In the genomic region with DNA sequence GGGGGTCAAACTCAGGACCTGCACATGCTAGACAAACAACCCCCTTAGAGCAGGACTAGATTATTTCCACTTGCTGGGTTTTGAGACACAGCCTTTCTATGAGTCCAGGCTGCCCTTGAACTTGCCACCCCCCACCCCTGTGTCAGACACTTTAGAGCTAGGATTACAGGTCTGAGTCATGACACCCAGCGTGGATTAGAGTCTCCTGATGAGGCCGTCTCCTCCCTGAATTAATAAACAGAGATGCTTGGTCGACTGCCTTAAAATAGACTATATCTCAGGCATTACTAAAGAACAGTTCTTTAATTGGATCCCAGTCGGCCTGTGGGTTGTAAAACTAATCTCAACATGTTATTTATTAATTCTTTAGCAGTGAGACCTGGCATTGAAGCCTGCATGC, we compare ENCODE assay signal across 19 mouse cellular contexts.
DNase-seq lines count a peak whose midpoint lies in the region; ATAC-seq and TF ChIP-seq lines count a peak whose summit lies in the region.
"Had no signal": no experiment of that assay in that cellular context is flagged by ENCODE, and none has a peak within 500 bp of the region (broad histone marks: within the 10 kb centered on the region; RNA-seq: fewer than 3 reads in every experiment).

No protein-coding gene starts in this region.

- H3K4me2 ChIP-seq in heart, embryonic 12.5 days: no peak overlapping the region
- no peak overlapping the region for H3K4me2 ChIP-seq in heart, embryonic 16.5 days (ENCODE audit: low read depth, low read length)
- H3K4me2 ChIP-seq in myocyte (ENCODE audit: low read depth): peak overlapping the region; percentile 79
- H3K4me2 ChIP-seq: embryonic facial prominence, embryonic 12.5 days; forebrain, embryonic 15.5 days; hindbrain, embryonic 13.5 days; intestine, embryonic 15.5 days had no signal

- no peak overlapping the region for H3K4me3 ChIP-seq in heart, embryonic 12.5 days
- no peak overlapping the region for H3K4me3 ChIP-seq in heart, embryonic 16.5 days (ENCODE audit: low read length)
- H3K4me3 ChIP-seq in myocyte: no peak overlapping the region
- H3K4me3 ChIP-seq: embryonic facial prominence, embryonic 12.5 days; forebrain, embryonic 15.5 days; hindbrain, embryonic 13.5 days; intestine, embryonic 15.5 days had no signal

- no peaks in the 10 kb centered on the region for H3K27me3 ChIP-seq in heart, embryonic 12.5 days (replicated peaks)
- H3K27me3 ChIP-seq in heart, embryonic 16.5 days (ENCODE audit: control insufficient read depth, insufficient read depth, low read length): no peaks in the 10 kb centered on the region
- no peaks in the 10 kb centered on the region for H3K27me3 ChIP-seq in myocyte (ENCODE audit: control insufficient read depth, insufficient read depth, insufficient read length)
- H3K27me3 ChIP-seq: CH12.LX; embryonic facial prominence, embryonic 12.5 days; forebrain, embryonic 15.5 days; hindbrain, embryonic 13.5 days; intestine, embryonic 15.5 days had no signal

- no peaks in the 10 kb centered on the region for H3K36me3 ChIP-seq in heart, embryonic 12.5 days
- H3K36me3 ChIP-seq in heart, embryonic 16.5 days (ENCODE audit: control insufficient read depth, insufficient read depth): no peaks in the 10 kb centered on the region
- H3K36me3 ChIP-seq in myocyte (ENCODE audit: control insufficient read depth, insufficient read depth): no peaks in the 10 kb centered on the region
- H3K36me3 ChIP-seq: embryonic facial prominence, embryonic 12.5 days; forebrain, embryonic 15.5 days; hindbrain, embryonic 13.5 days; intestine, embryonic 15.5 days had no signal

- peak overlapping the region; percentile 84; the same call in 1 of the 2 replicates for H3K27ac ChIP-seq in heart, embryonic 12.5 days (ENCODE audit: poor library complexity, severe bottlenecking)
- peak overlapping the region; percentile 94 for H3K27ac ChIP-seq in heart, embryonic 16.5 days (ENCODE audit: low read length)
- H3K27ac ChIP-seq: embryonic facial prominence, embryonic 12.5 days; forebrain, embryonic 15.5 days; hindbrain, embryonic 13.5 days; intestine, embryonic 15.5 days had no signal

- peaks cover 18% of the 10 kb centered on the region for H3K9me3 ChIP-seq in heart, embryonic 12.5 days (replicated peaks)
- H3K9me3 ChIP-seq in heart, embryonic 16.5 days (replicated peaks; ENCODE audit: control insufficient read depth, low read length): 0 out of 2 replicates have a peak, but pooled peaks cover 5% of the 10 kb centered on the region
- H3K9me3 ChIP-seq: embryonic facial prominence, embryonic 12.5 days; forebrain, embryonic 15.5 days; hindbrain, embryonic 13.5 days; intestine, embryonic 15.5 days had no signal

- H3ac ChIP-seq in myocyte (ENCODE audit: control insufficient read depth, insufficient read length): no peak overlapping the region

- WGBS in heart, embryonic 12.5 days: 50% methylated on average over 4 of the region's 4 CpGs
- 27% methylated on average over 4 of the region's 4 CpGs for WGBS in heart, embryonic 16.5 days

- no peak for ATAC-seq in heart, embryonic 12.5 days (ENCODE audit: insufficient number of reproducible peaks, low FRiP score)
- no peak for ATAC-seq in heart, embryonic 16.5 days (replicated peaks; ENCODE audit: extremely low read depth, insufficient read depth, low FRiP score)
- ATAC-seq: forebrain, embryonic 15.5 days; intestine, embryonic 15.5 days had no signal

- no peak for TF ChIP-seq POLR2A in myocyte (IDR thresholded peaks at IDR 0.05; ENCODE audit: insufficient read length, low read depth)

- H3K4me1 ChIP-seq in heart, embryonic 12.5 days (replicated peaks): peaks cover 46% of the 10 kb centered on the region
- peaks cover 34% of the 10 kb centered on the region for H3K4me1 ChIP-seq in heart, embryonic 16.5 days (ENCODE audit: control insufficient read depth, insufficient read depth, low read length)
- H3K4me1 ChIP-seq: embryonic facial prominence, embryonic 12.5 days; forebrain, embryonic 15.5 days; hindbrain, embryonic 13.5 days; intestine, embryonic 15.5 days had no signal

- no peaks in the 10 kb centered on the region for H3K79me2 ChIP-seq in myocyte (ENCODE audit: control insufficient read depth, insufficient read depth)

- H3K9ac ChIP-seq in heart, embryonic 12.5 days: no peak overlapping the region
- H3K9ac ChIP-seq in heart, embryonic 16.5 days (ENCODE audit: low read length): peak overlapping the region; percentile 27; the same call in 1 of the 2 replicates
- H3K9ac ChIP-seq: embryonic facial prominence, embryonic 12.5 days; forebrain, embryonic 15.5 days; hindbrain, embryonic 13.5 days; intestine, embryonic 15.5 days had no signal

- DNase-seq in heart, adult 9 months (ENCODE audit: low spot score in 2 of 2): no peak
- DNase-seq in heart, adult 8-10 months (ENCODE audit: low spot score): no peak
- peak; percentile 26 for DNase-seq in MN1 (ENCODE audit: low spot score)
- DNase-seq in cerebellum, postnatal 4 days (ENCODE audit: low spot score in 2 of 2): no peak
- DNase-seq: adrenal gland, postnatal 10 days; cerebellum, adult 11 months; cerebellum, adult 8-10 months; cerebellum, postnatal 14 days; gastrocnemius, postnatal 36 days; heart, adult 18-20 months; kidney, adult 18-20 months had no signal

TF ChIP-seq in myocyte, 11 proteins besides CTCF, POLR2A, EP300 and RAD21:
- TF ChIP-seq MYOG (IDR thresholded peaks at IDR 0.05; ENCODE audit: control insufficient read depth in 1 of 3, insufficient read depth in 1 of 3, insufficient read length in 2 of 3, low read depth in 2 of 3): no peak
- TF ChIP-seq POLR2AphosphoS2 (IDR thresholded peaks at IDR 0.05; ENCODE audit: insufficient read length, low read depth): no peak
- TF ChIP-seq USF1 (IDR thresholded peaks at IDR 0.05; ENCODE audit: low read depth): no peak
- TF ChIP-seq TCF3 (IDR thresholded peaks at IDR 0.05; ENCODE audit: insufficient read length, low read depth): no peak
- TF ChIP-seq TCF12 (IDR thresholded peaks at IDR 0.05; ENCODE audit: insufficient read depth, poor library complexity, severe bottlenecking): no peak
- TF ChIP-seq MAX (IDR thresholded peaks at IDR 0.05; ENCODE audit: low read depth): no peak
- no peak for TF ChIP-seq REST (IDR thresholded peaks at IDR 0.05; ENCODE audit: insufficient read depth, insufficient read length)
- TF ChIP-seq MYOD1 (IDR thresholded peaks at IDR 0.05; ENCODE audit: control insufficient read depth in 1 of 3, insufficient read length in 2 of 3, low read depth in 2 of 3): no peak
- no peak for TF ChIP-seq E2F4 (IDR thresholded peaks at IDR 0.05; ENCODE audit: insufficient read depth)
- TF ChIP-seq CEBPB (IDR thresholded peaks at IDR 0.05; ENCODE audit: insufficient read depth, poor library complexity, severe bottlenecking): no peak
- TF ChIP-seq SRF (IDR thresholded peaks at IDR 0.05; ENCODE audit: control insufficient read depth, insufficient read length, low read depth): no peak
